Mouse (Mus musculus): Measurements from ENCODE around the gene Gpr153.
A peak's percentile ranks its signal among the peaks of the same experiment; 100 is the strongest.

Gene Gpr153

GRCm38 (mm10) chr4:152324641-152325562, 50.9 kb downstream of the Gpr153 start:
- DNase-seq = no peak

- peak; percentile 89 to 93 for DNase-seq
These were observed 51.8 kb downstream of the Gpr153 start, which contains the start of gene Rpl22 for GRCm38 (mm10) chr4:152325574-152326411. Gene Rpl22, plus strand, starts transcription at chr4:152325742.

GRCm38 (mm10) chr4:152326543-152326942, 52.5 kb downstream of the Gpr153 start:
- DNase-seq = no peak

- DNase-seq = peak; percentile 72 to 75
These were observed 54.7 kb downstream of the Gpr153 start for GRCm38 (mm10) chr4:152328691-152329090.

GRCm38 (mm10) chr4:152332952-152333351, 58.9 kb downstream of the Gpr153 start:
- peak; percentile 65 to 70 for DNase-seq

GRCm38 (mm10) chr4:152333587-152333986, 59.6 kb downstream of the Gpr153 start:
- no peak for DNase-seq

All from B cell, adult 2 months (primary cell).